Mouse (Mus musculus) embryonic facial prominence, embryonic 14.5 days (tissue): ENCODE measurements around the gene Ttn. TPM values are rescaled to one million over a fixed set of nuclear protein-coding genes. Genes with fewer than 3 reads are reported as not detected.

Experiments
- ATAC-seq: fragments of 200-750 bp; cut with Nextera tagmentation; 2 replicates; pipeline ENCODE4 v1.8.0; 2017; ENCODE audit warnings: low read depth, moderate number of reproducible peaks, moderate TSS enrichment
- DNase-seq: peaks from one replicate; pipeline ENCODE4 v3.0.0-alpha.2; 2015; ENCODE audit warnings: low spot score
- H3K27ac ChIP-seq: fragments of 300-500 bp; sonication (generic); replicated peaks from 2 replicates; pipeline ENCODE4 v1.5.1; 2014; ENCODE audit warnings: low read depth, mild to moderate bottlenecking, low read length, moderate library complexity
- H3K27me3 ChIP-seq: fragments of 300-500 bp; sonication (generic); replicated peaks from 2 replicates; pipeline ENCODE4 v1.6.1; 2014; ENCODE audit warnings: low read length; ENCODE audit not compliant: control insufficient read depth, insufficient read depth
- H3K36me3 ChIP-seq: fragments of 300-500 bp; sonication (generic); 2 replicates; pipeline ENCODE4 v1.6.1; 2014; ENCODE audit warnings: low read length, mixed read lengths; ENCODE audit not compliant: control insufficient read depth, insufficient read depth
- H3K4me1 ChIP-seq: fragments of 300-500 bp; sonication (generic); 2 replicates; pipeline ENCODE4 v1.6.1; 2014; ENCODE audit warnings: antibody characterized with exemption, low read length; ENCODE audit not compliant: control insufficient read depth, insufficient read depth
- H3K4me2 ChIP-seq: fragments of 300-500 bp; sonication (generic); 2 replicates; pipeline ENCODE4 v1.6.1; 2014; ENCODE audit warnings: low read depth, mild to moderate bottlenecking, low read length, moderate library complexity, mixed read lengths
- H3K4me3 ChIP-seq: fragments of 300-500 bp; sonication (generic); 2 replicates; pipeline ENCODE4 v1.5.1; 2014; ENCODE audit warnings: low read depth, mild to moderate bottlenecking, low read length
- H3K9ac ChIP-seq: fragments of 300-500 bp; sonication (generic); 2 replicates; pipeline ENCODE4 v1.6.1; 2014; ENCODE audit warnings: low read depth, mild to moderate bottlenecking, low read length, moderate library complexity, mixed read lengths
- H3K9me3 ChIP-seq: fragments of 300-500 bp; sonication (generic); 2 replicates; pipeline ENCODE4 v1.6.1; 2016; ENCODE audit warnings: low read length; ENCODE audit not compliant: control insufficient read depth
- WGBS: fragments of 180-500 bp; shearing (Covaris S2); extraction: QIAGEN DNeasy Blood & Tissue Kit; methylation state at CpG from one replicate; pipeline ENCODE4 v1.1.7; 2014; 5-methylcytosine and 5-hydroxymethylcytosine counted together
- polyA plus RNA-seq: library from polyadenylated mRNA; unstranded; fragments of >200 nt; fragmentation: Nextera tagmentation; extraction: Ambion mirVana; gene quantifications from 2 replicates; pipeline ENCODE4 v1.2.1, GENCODE M21; 2014

Gene Ttn
- polyA plus RNA-seq, 1 experiment from 2014 or later, result 216 TPM

GRCm38 (mm10) chr2:76667200-76667599 lies 315.1 kb downstream of the Ttn start:
- Histone ChIP-seq H3K27ac (no peak overlapping the region), H3K36me3 (peaks cover 36% of the 10 kb centered on the region), H3K9me3 (no peaks in the 10 kb centered on the region), H3K4me1 (peaks cover 11% of the 10 kb centered on the region), H3K4me3 (no peak overlapping the region), H3K27me3 (no peaks in the 10 kb centered on the region), H3K9ac (no peak overlapping the region), H3K4me2 (no peak overlapping the region)
- DNase-seq, result no peak
- no peak for ATAC-seq
- WGBS, result 62% methylated on average over 5 of the region's 5 CpGs

- no peak overlapping the region for H3K4me3 ChIP-seq
- H3K9ac ChIP-seq, result no peak overlapping the region
- DNase-seq (no peak), ATAC-seq (no peak)
- no peak overlapping the region for H3K4me2 ChIP-seq
- 94% methylated on average over 7 of the region's 7 CpGs for WGBS
- peaks cover 44% of the 10 kb centered on the region for H3K36me3 ChIP-seq
- no peaks in the 10 kb centered on the region for H3K27me3 ChIP-seq
- H3K27ac ChIP-seq, result no peak overlapping the region
- no peaks in the 10 kb centered on the region for H3K9me3 ChIP-seq
- no peaks in the 10 kb centered on the region for H3K4me1 ChIP-seq
Observed at GRCm38 (mm10) chr2:76665531-76665930, 316.8 kb downstream of the Ttn start.

DNA sequence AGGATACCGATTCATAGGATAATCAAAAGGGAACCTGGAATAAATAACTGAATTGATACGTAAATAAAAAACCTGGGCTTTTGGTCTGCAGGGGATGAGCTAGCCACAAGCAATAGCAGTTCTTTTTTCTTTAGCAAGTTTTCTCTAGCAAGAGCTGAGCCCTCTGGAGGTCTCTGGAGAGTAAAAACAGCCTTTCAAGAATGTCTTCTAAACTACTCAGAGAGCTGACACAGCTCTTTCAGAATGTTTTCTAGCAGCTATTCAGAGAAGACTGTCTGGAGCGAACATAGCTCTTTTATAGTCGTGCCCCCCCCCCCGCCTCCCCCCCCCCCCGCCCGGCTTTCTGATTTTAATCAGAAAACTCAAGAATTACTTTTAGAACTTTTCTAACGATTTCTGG lies 322.9 kb downstream of the Ttn start:
- H3K4me2 ChIP-seq, result no peak overlapping the region
- H3K9me3 ChIP-seq, result no peaks in the 10 kb centered on the region
- no peak overlapping the region for H3K4me3 ChIP-seq
- H3K9ac ChIP-seq, result no peak overlapping the region
- no peak for ATAC-seq
- H3K27me3 ChIP-seq, result no peaks in the 10 kb centered on the region
- H3K27ac ChIP-seq, result no peak overlapping the region
- WGBS, result 40% methylated on average over 5 of the region's 8 CpGs
- DNase-seq, result peak; percentile 63
- peaks cover 28% of the 10 kb centered on the region for H3K36me3 ChIP-seq
- H3K4me1 ChIP-seq, result no peaks in the 10 kb centered on the region

DNA sequence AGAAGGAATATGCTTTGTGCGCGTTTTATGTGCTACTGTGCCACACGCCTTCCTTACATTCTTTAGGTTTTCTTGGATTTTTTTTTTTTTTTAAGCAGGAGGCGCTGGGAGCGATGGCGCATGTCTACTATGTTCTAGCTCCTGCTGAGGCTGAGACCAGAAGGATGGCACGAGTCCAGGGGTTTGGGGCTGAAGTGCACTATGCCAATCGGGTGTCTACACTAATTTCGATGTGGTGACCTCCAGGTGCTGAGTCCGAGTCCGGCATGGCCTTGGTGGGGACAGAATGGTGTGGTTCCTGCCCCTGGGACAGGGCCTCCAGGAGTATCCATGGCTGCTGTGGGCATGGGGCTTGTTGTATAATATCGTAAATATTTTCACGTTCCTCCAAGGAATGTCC lies 323.8 kb downstream of the Ttn start:
- ATAC-seq, result no peak
- H3K4me1 ChIP-seq, result no peaks in the 10 kb centered on the region
- H3K9me3 ChIP-seq, result no peaks in the 10 kb centered on the region
- peaks cover 21% of the 10 kb centered on the region for H3K36me3 ChIP-seq
- WGBS, result 77% methylated on average over 13 of the region's 13 CpGs
- 0 out of 2 replicates have a peak overlapping the region, but pooled peaks have one; percentile 7 for H3K4me2 ChIP-seq
- DNase-seq, result no peak
- no peak overlapping the region for H3K4me3 ChIP-seq
- H3K9ac ChIP-seq, result no peak overlapping the region
- H3K27ac ChIP-seq, result no peak overlapping the region
- H3K27me3 ChIP-seq, result no peaks in the 10 kb centered on the region

DNA sequence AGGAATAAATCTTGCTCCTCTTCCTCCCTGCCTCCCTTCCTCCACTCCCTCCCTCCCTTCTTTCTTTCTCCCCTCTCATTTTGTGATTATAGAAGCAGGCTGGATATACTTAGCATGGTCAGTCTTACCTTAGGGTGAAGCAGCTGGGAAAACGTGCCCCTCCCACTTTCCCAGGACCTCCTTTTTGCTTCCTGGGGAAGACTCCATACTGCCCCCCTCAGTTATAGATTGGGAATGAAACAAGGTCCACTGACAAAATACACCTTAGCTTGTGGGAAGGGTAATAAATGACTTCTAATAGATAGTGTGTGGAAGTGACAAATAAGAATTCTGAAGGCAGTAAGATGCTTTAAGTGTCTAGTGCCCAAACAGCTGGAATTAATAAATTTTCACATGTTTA lies 326.4 kb downstream of the Ttn start:
- H3K4me1 ChIP-seq, result no peaks in the 10 kb centered on the region
- H3K4me3 ChIP-seq, result no peak overlapping the region
- H3K9me3 ChIP-seq, result no peaks in the 10 kb centered on the region
- no peak for DNase-seq
- WGBS, result 6% methylated on average over 1 of the region's 1 CpGs
- H3K4me2 ChIP-seq, result no peak overlapping the region
- no peak overlapping the region for H3K9ac ChIP-seq
- H3K27me3 ChIP-seq, result no peaks in the 10 kb centered on the region
- H3K36me3 ChIP-seq, result no peaks in the 10 kb centered on the region
- H3K27ac ChIP-seq, result no peak overlapping the region
- ATAC-seq, result no peak

- ATAC-seq, result no peak
- WGBS, result 77% methylated on average over 3 of the region's 3 CpGs
Observed at GRCm38 (mm10) chr2:76655444-76655843, 326.9 kb downstream of the Ttn start.

GRCm38 (mm10) chr2:76654646-76655045 lies 327.7 kb downstream of the Ttn start:
- no peak for DNase-seq
- no peak overlapping the region for H3K4me2 ChIP-seq
- WGBS, result 79% methylated on average over 5 of the region's 5 CpGs
- no peaks in the 10 kb centered on the region for H3K4me1 ChIP-seq
- no peaks in the 10 kb centered on the region for H3K36me3 ChIP-seq
- H3K27ac ChIP-seq, result no peak overlapping the region
- no peak overlapping the region for H3K4me3 ChIP-seq
- ATAC-seq, result no peak
- H3K9me3 ChIP-seq, result no peaks in the 10 kb centered on the region
- no peak overlapping the region for H3K9ac ChIP-seq
- no peaks in the 10 kb centered on the region for H3K27me3 ChIP-seq

More at GRCm38 (mm10) chr2:76655444-76655843, 326.9 kb downstream of the Ttn start:
- Histone ChIP-seq H3K4me2 (no peak overlapping the region), H3K9ac (no peak overlapping the region), H3K4me1 (no peaks in the 10 kb centered on the region), H3K27me3 (no peaks in the 10 kb centered on the region), H3K9me3 (no peaks in the 10 kb centered on the region), H3K4me3 (no peak overlapping the region), H3K27ac (no peak overlapping the region), H3K36me3 (no peaks in the 10 kb centered on the region)
- DNase-seq, result no peak

Other genes with a start within 250 kb of the Ttn start
- 26.4 and 31.2 TPM in 2 replicates for gene Ccdc141, start 188.1 kb upstream of the Ttn start, polyA plus RNA-seq